Mouse (Mus musculus): ENCODE results near the gene Lgals2. TPM values are rescaled to one million over a fixed set of nuclear protein-coding genes. Genes with fewer than 3 reads are reported as not detected.

Gene Lgals2
- polyA plus RNA-seq, 1 experiment from 2014 or later = 30.0 TPM

GRCm38 (mm10) chr15:78897488-78897887 lies 42.2 kb upstream of the Lgals2 start:
- ATAC-seq (ENCODE audit: insufficient number of reproducible peaks, insufficient read depth, low FRiP score, low read depth) = no peak
- H3K4me1 ChIP-seq (ENCODE audit: control insufficient read depth, insufficient read depth, low read length) = peaks cover 53% of the 10 kb centered on the region
- H3K27me3 ChIP-seq (ENCODE audit: control insufficient read depth, insufficient read depth, low read length) = no peaks in the 10 kb centered on the region
- H3K9ac ChIP-seq (replicated peaks; ENCODE audit: low read depth, low read length) = no peak overlapping the region
- peaks cover 9% of the 10 kb centered on the region for H3K36me3 ChIP-seq (ENCODE audit: control insufficient read depth, insufficient read depth, low read length)
- H3K4me3 ChIP-seq (ENCODE audit: low read depth, low read length) = no peak overlapping the region
- WGBS = 84% methylated on average over 4 of the region's 4 CpGs
- H3K27ac ChIP-seq (ENCODE audit: low read length) = no peak overlapping the region
- no peak overlapping the region for H3K4me2 ChIP-seq (replicated peaks; ENCODE audit: low read depth, low read length)
- H3K9me3 ChIP-seq (ENCODE audit: control insufficient read depth, low read depth, low read length) = no peaks in the 10 kb centered on the region

GRCm38 (mm10) chr15:78896149-78896548 lies 40.8 kb upstream of the Lgals2 start:
- H3K27ac ChIP-seq (ENCODE audit: low read length) = no peak overlapping the region
- H3K4me1 ChIP-seq (ENCODE audit: control insufficient read depth, insufficient read depth, low read length) = peaks cover 44% of the 10 kb centered on the region
- no peak overlapping the region for H3K9ac ChIP-seq (replicated peaks; ENCODE audit: low read depth, low read length)
- WGBS = 72% methylated on average over 3 of the region's 3 CpGs
- H3K4me2 ChIP-seq (replicated peaks; ENCODE audit: low read depth, low read length) = no peak overlapping the region
- peaks cover 20% of the 10 kb centered on the region for H3K36me3 ChIP-seq (ENCODE audit: control insufficient read depth, insufficient read depth, low read length)
- H3K27me3 ChIP-seq (ENCODE audit: control insufficient read depth, insufficient read depth, low read length) = no peaks in the 10 kb centered on the region
- no peak for ATAC-seq (ENCODE audit: insufficient number of reproducible peaks, insufficient read depth, low FRiP score, low read depth)
- no peaks in the 10 kb centered on the region for H3K9me3 ChIP-seq (ENCODE audit: control insufficient read depth, low read depth, low read length)
- no peak overlapping the region for H3K4me3 ChIP-seq (ENCODE audit: low read depth, low read length)

- peaks cover 20% of the 10 kb centered on the region for H3K36me3 ChIP-seq (ENCODE audit: control insufficient read depth, insufficient read depth, low read length)
- H3K4me2 ChIP-seq (replicated peaks; ENCODE audit: low read depth, low read length) = no peak overlapping the region
- peaks cover 40% of the 10 kb centered on the region for H3K4me1 ChIP-seq (ENCODE audit: control insufficient read depth, insufficient read depth, low read length)
- no peak overlapping the region; the same call in 1 of the 2 replicates for H3K27ac ChIP-seq (ENCODE audit: low read length)
- no peaks in the 10 kb centered on the region for H3K9me3 ChIP-seq (ENCODE audit: control insufficient read depth, low read depth, low read length)
- 76% methylated on average over 2 of the region's 2 CpGs for WGBS
- H3K27me3 ChIP-seq (ENCODE audit: control insufficient read depth, insufficient read depth, low read length) = no peaks in the 10 kb centered on the region
- no peak overlapping the region for H3K9ac ChIP-seq (replicated peaks; ENCODE audit: low read depth, low read length)
- ATAC-seq (ENCODE audit: insufficient number of reproducible peaks, insufficient read depth, low FRiP score, low read depth) = no peak
- H3K4me3 ChIP-seq (ENCODE audit: low read depth, low read length) = no peak overlapping the region
Measured at GRCm38 (mm10) chr15:78895741-78896140, 40.4 kb upstream of the Lgals2 start.

- Histone ChIP-seq H3K27ac (ENCODE audit: low read length) (peak overlapping the region; percentile 58; the same call in 1 of the 2 replicates), H3K4me1 (ENCODE audit: control insufficient read depth, insufficient read depth, low read length) (peaks cover 37% of the 10 kb centered on the region), H3K9me3 (ENCODE audit: control insufficient read depth, low read depth, low read length) (no peaks in the 10 kb centered on the region), H3K4me3 (ENCODE audit: low read depth, low read length) (no peak overlapping the region), H3K36me3 (ENCODE audit: control insufficient read depth, insufficient read depth, low read length) (peaks cover 23% of the 10 kb centered on the region), H3K4me2 (replicated peaks; ENCODE audit: low read depth, low read length) (no peak overlapping the region), H3K27me3 (ENCODE audit: control insufficient read depth, insufficient read depth, low read length) (no peaks in the 10 kb centered on the region), H3K9ac (replicated peaks; ENCODE audit: low read depth, low read length) (no peak overlapping the region)
- 70% methylated on average over 13 of the region's 13 CpGs for WGBS
- no peak for ATAC-seq (ENCODE audit: insufficient number of reproducible peaks, insufficient read depth, low FRiP score, low read depth)
Measured at GRCm38 (mm10) chr15:78894726-78895125, 39.4 kb upstream of the Lgals2 start.

GRCm38 (mm10) chr15:78892440-78892839 lies 37.1 kb upstream of the Lgals2 start:
- Histone ChIP-seq H3K4me2 (replicated peaks; ENCODE audit: low read depth, low read length) (no peak overlapping the region), H3K27ac (ENCODE audit: low read length) (no peak overlapping the region), H3K36me3 (ENCODE audit: control insufficient read depth, insufficient read depth, low read length) (peaks cover 32% of the 10 kb centered on the region), H3K4me1 (ENCODE audit: control insufficient read depth, insufficient read depth, low read length) (peaks cover 29% of the 10 kb centered on the region), H3K4me3 (ENCODE audit: low read depth, low read length) (no peak overlapping the region), H3K9ac (replicated peaks; ENCODE audit: low read depth, low read length) (no peak overlapping the region), H3K9me3 (ENCODE audit: control insufficient read depth, low read depth, low read length) (no peaks in the 10 kb centered on the region), H3K27me3 (ENCODE audit: control insufficient read depth, insufficient read depth, low read length) (no peaks in the 10 kb centered on the region)
- WGBS = 29% methylated on average over 7 of the region's 7 CpGs
- ATAC-seq (ENCODE audit: insufficient number of reproducible peaks, insufficient read depth, low FRiP score, low read depth) = 0 out of 2 replicates have a peak, but pooled peaks have one; percentile 12

GRCm38 (mm10) chr15:78889401-78889853 lies 34.1 kb upstream of the Lgals2 start:
- no peaks in the 10 kb centered on the region for H3K9me3 ChIP-seq (ENCODE audit: control insufficient read depth, low read depth, low read length)
- 0 out of 2 replicates have a peak overlapping the region, but pooled peaks have one; percentile 3 for H3K9ac ChIP-seq (replicated peaks; ENCODE audit: low read depth, low read length)
- 0 out of 2 replicates have a peak overlapping the region, but pooled peaks have one; percentile 7 for H3K4me2 ChIP-seq (replicated peaks; ENCODE audit: low read depth, low read length)
- no peaks in the 10 kb centered on the region for H3K27me3 ChIP-seq (ENCODE audit: control insufficient read depth, insufficient read depth, low read length)
- H3K4me3 ChIP-seq (ENCODE audit: low read depth, low read length) = no peak overlapping the region
- H3K27ac ChIP-seq (ENCODE audit: low read length) = peak overlapping the region; percentile 71
- peak; percentile 60 for ATAC-seq (ENCODE audit: insufficient number of reproducible peaks, insufficient read depth, low FRiP score, low read depth)
- peaks cover 58% of the 10 kb centered on the region for H3K36me3 ChIP-seq (ENCODE audit: control insufficient read depth, insufficient read depth, low read length)
- H3K4me1 ChIP-seq (ENCODE audit: control insufficient read depth, insufficient read depth, low read length) = peaks cover 12% of the 10 kb centered on the region
- WGBS = 34% methylated on average over 13 of the region's 13 CpGs

GRCm38 (mm10) chr15:78881828-78882227 lies 26.5 kb upstream of the Lgals2 start:
- H3K36me3 ChIP-seq (ENCODE audit: control insufficient read depth, insufficient read depth, low read length) = peaks cover 47% of the 10 kb centered on the region
- H3K9ac ChIP-seq (replicated peaks; ENCODE audit: low read depth, low read length) = no peak overlapping the region
- no peak for ATAC-seq (ENCODE audit: insufficient number of reproducible peaks, insufficient read depth, low FRiP score, low read depth)
- H3K4me1 ChIP-seq (ENCODE audit: control insufficient read depth, insufficient read depth, low read length) = peaks cover 13% of the 10 kb centered on the region
- no peaks in the 10 kb centered on the region for H3K9me3 ChIP-seq (ENCODE audit: control insufficient read depth, low read depth, low read length)
- no peak overlapping the region for H3K4me3 ChIP-seq (ENCODE audit: low read depth, low read length)
- H3K27me3 ChIP-seq (ENCODE audit: control insufficient read depth, insufficient read depth, low read length) = no peaks in the 10 kb centered on the region
- H3K4me2 ChIP-seq (replicated peaks; ENCODE audit: low read depth, low read length) = no peak overlapping the region
- WGBS = 82% methylated on average over 3 of the region's 3 CpGs
- no peak overlapping the region for H3K27ac ChIP-seq (ENCODE audit: low read length)

GRCm38 (mm10) chr15:78880432-78880831 lies 25.1 kb upstream of the Lgals2 start:
- H3K4me1 ChIP-seq (ENCODE audit: control insufficient read depth, insufficient read depth, low read length) = peaks cover 16% of the 10 kb centered on the region
- H3K36me3 ChIP-seq (ENCODE audit: control insufficient read depth, insufficient read depth, low read length) = peaks cover 34% of the 10 kb centered on the region
- ATAC-seq (ENCODE audit: insufficient number of reproducible peaks, insufficient read depth, low FRiP score, low read depth) = no peak
- no peak overlapping the region for H3K9ac ChIP-seq (replicated peaks; ENCODE audit: low read depth, low read length)
- WGBS = 92% methylated on average over 8 of the region's 8 CpGs
- H3K9me3 ChIP-seq (ENCODE audit: control insufficient read depth, low read depth, low read length) = no peaks in the 10 kb centered on the region
- no peak overlapping the region for H3K4me3 ChIP-seq (ENCODE audit: low read depth, low read length)
- no peak overlapping the region for H3K27ac ChIP-seq (ENCODE audit: low read length)
- no peaks in the 10 kb centered on the region for H3K27me3 ChIP-seq (ENCODE audit: control insufficient read depth, insufficient read depth, low read length)
- no peak overlapping the region for H3K4me2 ChIP-seq (replicated peaks; ENCODE audit: low read depth, low read length)
